Mouse (Mus musculus): ENCODE measurements around the gene Cdhr3. TPM values are rescaled to one million over a fixed set of nuclear protein-coding genes. Genes with fewer than 3 reads are reported as not detected.
A peak's percentile ranks its signal among the peaks of the same experiment; 100 is the strongest.

Gene Cdhr3
- polyA plus RNA-seq, 1 experiment from 2014 or later = not detected

DNA sequence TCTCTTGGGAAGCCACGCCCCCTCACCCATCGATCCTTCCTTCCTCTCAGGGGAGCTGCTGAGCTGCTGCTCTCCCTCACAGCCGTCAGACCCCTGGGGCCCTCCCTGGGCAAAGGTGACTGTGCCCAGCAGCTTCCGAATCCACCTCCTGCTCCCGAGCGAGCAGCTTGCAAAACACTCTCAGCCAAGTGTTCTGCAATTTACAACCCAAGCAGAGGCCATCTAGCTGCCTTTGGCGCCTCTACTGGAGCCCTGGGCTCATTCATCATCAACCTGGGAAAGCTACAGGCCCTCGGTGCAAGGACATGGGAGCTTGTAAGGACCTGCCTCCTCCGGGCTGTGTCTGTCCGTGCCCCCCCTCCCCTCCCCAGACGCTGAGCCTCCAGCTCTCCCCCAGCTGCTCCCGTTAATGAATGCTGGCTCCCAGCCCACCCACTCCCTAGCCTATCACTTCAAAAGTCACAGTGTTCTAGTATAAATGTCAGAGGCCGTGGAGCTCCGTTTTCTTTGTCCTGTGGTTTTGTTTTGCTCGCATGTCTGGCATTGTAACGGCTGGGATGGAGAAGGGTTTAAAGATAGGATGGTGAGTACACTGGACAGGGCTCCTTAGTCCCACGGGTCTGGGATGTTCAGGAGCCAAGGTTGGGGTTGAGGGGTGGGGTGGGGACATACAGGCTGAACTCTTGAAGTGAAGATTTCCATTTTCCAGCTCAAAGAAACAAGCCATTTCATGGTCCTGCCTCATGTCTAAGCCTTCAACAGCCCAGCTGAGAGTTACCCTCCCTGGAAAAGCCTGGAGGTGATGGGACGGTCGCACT, 35.2 kb downstream of the Cdhr3 start:
- DNase-seq (peak; percentile 67), ATAC-seq (peak; percentile 89)
- Histone ChIP-seq H3K4me2 (ENCODE audit: low read depth, low read length) (peak overlapping the region; percentile 61), H3K36me3 (replicated peaks; ENCODE audit: insufficient read depth, low read length) (no peaks in the 10 kb centered on the region), H3K4me3 (ENCODE audit: low read depth, low read length) (no peak overlapping the region), H3K27me3 (ENCODE audit: insufficient read depth, low read length) (no peaks in the 10 kb centered on the region), H3K27ac (ENCODE audit: low read depth) (0 out of 2 replicates have a peak overlapping the region, but pooled peaks have one; percentile 12), H3K4me1 (ENCODE audit: insufficient read depth) (peaks cover 6% of the 10 kb centered on the region), H3K9ac (replicated peaks) (peak overlapping the region; percentile 16; the same call in 1 of the 2 replicates), H3K9me3 (ENCODE audit: low read length) (no peaks in the 10 kb centered on the region)
- peak; percentile 52 for TF ChIP-seq CTCF (IDR thresholded peaks at IDR 0.05; ENCODE audit: low read depth)
- TF ChIP-seq EP300 (IDR thresholded peaks at IDR 0.05; ENCODE audit: low read depth) = no peak
- WGBS (ENCODE audit: insufficient replicate concordance) = 13% methylated on average over 19 of the region's 19 CpGs

DNA sequence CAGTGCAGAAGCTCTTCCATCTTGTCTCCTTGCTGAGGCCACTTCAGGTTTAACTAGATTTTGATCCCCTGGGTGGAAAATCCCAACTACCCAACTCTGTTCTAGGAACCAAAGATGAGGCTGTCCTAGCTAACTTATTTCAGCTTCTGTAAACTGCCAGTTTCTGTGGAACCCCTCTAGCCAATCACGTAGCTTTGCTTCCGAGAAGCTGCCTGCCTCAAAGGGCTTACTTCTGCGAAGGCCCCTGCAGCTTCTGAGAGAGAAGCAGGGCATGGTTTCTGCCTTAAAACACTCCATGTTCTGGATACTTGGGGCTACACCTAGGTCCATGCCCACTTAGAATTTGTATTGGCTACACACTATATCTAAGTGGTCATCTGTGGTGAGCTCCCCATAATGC, 36.1 kb downstream of the Cdhr3 start:
- DNase-seq (no peak), ATAC-seq (no peak)
- WGBS (ENCODE audit: insufficient replicate concordance) = 44% methylated on average over 3 of the region's 3 CpGs
- H3K36me3 ChIP-seq (replicated peaks; ENCODE audit: insufficient read depth, low read length) = no peaks in the 10 kb centered on the region
- H3K4me1 ChIP-seq (ENCODE audit: insufficient read depth) = peaks cover 6% of the 10 kb centered on the region
- H3K4me3 ChIP-seq (ENCODE audit: low read depth, low read length) = no peak overlapping the region
- H3K9me3 ChIP-seq (ENCODE audit: low read length) = no peaks in the 10 kb centered on the region
- H3K4me2 ChIP-seq (ENCODE audit: low read depth, low read length) = no peak overlapping the region
- H3K27me3 ChIP-seq (ENCODE audit: insufficient read depth, low read length) = no peaks in the 10 kb centered on the region
- TF ChIP-seq EP300 (IDR thresholded peaks at IDR 0.05; ENCODE audit: low read depth) (no peak), CTCF (IDR thresholded peaks at IDR 0.05; ENCODE audit: low read depth) (no peak)
- H3K27ac ChIP-seq (ENCODE audit: low read depth) = no peak overlapping the region
- H3K9ac ChIP-seq (replicated peaks) = no peak overlapping the region

DNA sequence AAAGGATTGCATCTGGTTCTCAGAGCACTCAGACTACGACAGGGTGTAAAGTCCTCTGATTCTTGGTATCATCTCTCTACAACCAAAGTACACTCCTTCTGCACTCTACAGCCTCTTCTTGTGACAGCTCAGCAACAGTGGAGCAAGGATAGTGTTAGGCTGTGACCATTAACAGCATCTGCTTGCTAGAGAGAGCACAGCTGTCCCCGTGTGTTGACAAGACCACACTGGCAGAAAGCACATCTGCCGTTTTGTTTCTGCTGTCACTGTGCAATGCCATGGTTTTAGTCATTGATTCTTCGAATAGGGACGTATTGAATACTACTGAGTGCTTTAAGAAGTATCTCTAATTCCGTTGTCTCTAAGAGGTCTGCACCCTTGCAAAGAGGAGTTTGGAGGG, 36.6 kb downstream of the Cdhr3 start:
- DNase-seq (no peak), ATAC-seq (no peak)
- H3K27me3 ChIP-seq (ENCODE audit: insufficient read depth, low read length) = no peaks in the 10 kb centered on the region
- H3K4me2 ChIP-seq (ENCODE audit: low read depth, low read length) = no peak overlapping the region
- H3K36me3 ChIP-seq (replicated peaks; ENCODE audit: insufficient read depth, low read length) = no peaks in the 10 kb centered on the region
- H3K4me3 ChIP-seq (ENCODE audit: low read depth, low read length) = no peak overlapping the region
- H3K27ac ChIP-seq (ENCODE audit: low read depth) = no peak overlapping the region
- no peak overlapping the region for H3K9ac ChIP-seq (replicated peaks)
- 76% methylated on average over 6 of the region's 6 CpGs for WGBS (ENCODE audit: insufficient replicate concordance)
- no peak for TF ChIP-seq CTCF (IDR thresholded peaks at IDR 0.05; ENCODE audit: low read depth)
- no peak for TF ChIP-seq EP300 (IDR thresholded peaks at IDR 0.05; ENCODE audit: low read depth)
- H3K9me3 ChIP-seq (ENCODE audit: low read length) = no peaks in the 10 kb centered on the region
- H3K4me1 ChIP-seq (ENCODE audit: insufficient read depth) = peaks cover 6% of the 10 kb centered on the region

DNA sequence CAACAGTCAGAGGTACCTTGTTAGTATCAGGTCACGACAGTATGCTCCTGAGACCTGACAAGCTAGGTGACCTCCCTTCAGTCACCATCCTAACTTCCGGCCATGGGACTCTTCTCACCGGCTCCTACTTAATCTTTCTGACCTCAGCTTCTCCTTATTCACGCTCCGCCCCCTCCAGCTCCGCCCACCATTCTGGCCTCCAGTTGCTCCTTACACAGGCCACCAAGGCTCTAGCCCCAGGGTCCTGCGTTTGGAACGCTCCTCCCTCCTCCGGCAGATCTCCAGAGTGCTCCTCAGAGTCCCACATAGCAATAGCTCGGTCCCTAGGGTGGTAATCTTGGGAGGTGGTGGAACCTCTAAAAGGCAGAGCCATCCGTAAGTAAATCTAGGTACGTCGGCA, 38.9 kb downstream of the Cdhr3 start:
- Histone ChIP-seq H3K36me3 (replicated peaks; ENCODE audit: insufficient read depth, low read length) (no peaks in the 10 kb centered on the region), H3K4me1 (ENCODE audit: insufficient read depth) (peaks cover 6% of the 10 kb centered on the region), H3K4me3 (ENCODE audit: low read depth, low read length) (no peak overlapping the region), H3K9ac (replicated peaks) (no peak overlapping the region), H3K27ac (ENCODE audit: low read depth) (no peak overlapping the region), H3K9me3 (ENCODE audit: low read length) (no peaks in the 10 kb centered on the region), H3K4me2 (ENCODE audit: low read depth, low read length) (no peak overlapping the region), H3K27me3 (ENCODE audit: insufficient read depth, low read length) (no peaks in the 10 kb centered on the region)
- 73% methylated on average over 13 of the region's 13 CpGs for WGBS (ENCODE audit: insufficient replicate concordance)
- DNase-seq = no peak
- no peak for TF ChIP-seq CTCF (IDR thresholded peaks at IDR 0.05; ENCODE audit: low read depth)
- TF ChIP-seq EP300 (IDR thresholded peaks at IDR 0.05; ENCODE audit: low read depth) = no peak
- ATAC-seq = no peak

DNA sequence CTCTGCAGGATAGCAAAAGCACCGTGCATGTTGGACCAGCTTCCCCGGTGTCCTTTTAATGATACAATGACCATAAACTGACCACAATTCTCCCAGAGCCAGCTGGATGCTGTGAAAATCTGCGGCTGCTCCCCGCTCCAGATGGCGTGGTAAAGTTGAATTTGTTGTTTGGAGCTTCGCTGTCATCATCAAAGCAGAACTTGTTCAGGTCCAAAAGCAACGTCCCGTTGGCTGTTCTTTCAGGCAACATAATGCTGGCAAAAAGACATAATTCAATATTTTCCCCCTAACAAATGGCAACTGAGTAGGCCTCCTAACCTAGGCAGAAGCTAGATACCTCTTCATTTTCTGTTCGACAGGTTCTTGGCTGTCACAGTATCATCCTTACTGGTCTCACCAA, 39.4 kb downstream of the Cdhr3 start:
- Histone ChIP-seq H3K4me1 (ENCODE audit: insufficient read depth) (peaks cover 6% of the 10 kb centered on the region), H3K36me3 (replicated peaks; ENCODE audit: insufficient read depth, low read length) (no peaks in the 10 kb centered on the region), H3K4me2 (ENCODE audit: low read depth, low read length) (no peak overlapping the region), H3K9me3 (ENCODE audit: low read length) (no peaks in the 10 kb centered on the region), H3K27me3 (ENCODE audit: insufficient read depth, low read length) (no peaks in the 10 kb centered on the region), H3K4me3 (ENCODE audit: low read depth, low read length) (no peak overlapping the region), H3K9ac (replicated peaks) (no peak overlapping the region), H3K27ac (ENCODE audit: low read depth) (no peak overlapping the region)
- no peak for TF ChIP-seq EP300 (IDR thresholded peaks at IDR 0.05; ENCODE audit: low read depth)
- no peak for TF ChIP-seq CTCF (IDR thresholded peaks at IDR 0.05; ENCODE audit: low read depth)
- DNase-seq (no peak), ATAC-seq (no peak)
- 78% methylated on average over 9 of the region's 9 CpGs for WGBS (ENCODE audit: insufficient replicate concordance)

DNA sequence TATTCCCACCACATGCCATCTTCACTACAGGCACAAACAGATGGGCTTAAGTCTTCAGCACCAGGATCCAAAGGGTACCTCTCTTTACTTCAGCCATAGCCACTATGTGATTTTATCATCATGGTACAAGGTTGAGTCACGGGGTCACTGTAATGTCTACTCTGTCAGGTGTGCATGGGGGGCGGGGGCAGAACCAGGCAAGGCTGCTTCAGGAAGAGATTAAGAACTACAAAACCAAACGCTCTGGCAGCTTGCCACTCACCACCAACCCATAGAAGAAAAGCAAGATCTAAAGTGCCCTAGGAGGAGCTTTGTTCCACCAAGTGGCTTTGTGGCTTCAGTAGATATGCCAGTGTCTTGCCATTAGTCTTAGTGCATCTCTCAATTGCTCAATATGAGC, 44.3 kb downstream of the Cdhr3 start:
- no peaks in the 10 kb centered on the region for H3K36me3 ChIP-seq (replicated peaks; ENCODE audit: insufficient read depth, low read length)
- WGBS (ENCODE audit: insufficient replicate concordance) = 63% methylated on average over 3 of the region's 3 CpGs
- no peak overlapping the region for H3K27ac ChIP-seq (ENCODE audit: low read depth)
- no peak overlapping the region for H3K4me2 ChIP-seq (ENCODE audit: low read depth, low read length)
- no peak for ATAC-seq
- no peak overlapping the region for H3K4me3 ChIP-seq (ENCODE audit: low read depth, low read length)
- peaks cover 9% of the 10 kb centered on the region for H3K4me1 ChIP-seq (ENCODE audit: insufficient read depth)
- TF ChIP-seq EP300 (IDR thresholded peaks at IDR 0.05; ENCODE audit: low read depth) = no peak
- no peak for TF ChIP-seq CTCF (IDR thresholded peaks at IDR 0.05; ENCODE audit: low read depth)
- no peak overlapping the region for H3K9ac ChIP-seq (replicated peaks)
- no peaks in the 10 kb centered on the region for H3K9me3 ChIP-seq (ENCODE audit: low read length)
- H3K27me3 ChIP-seq (ENCODE audit: insufficient read depth, low read length) = no peaks in the 10 kb centered on the region
- DNase-seq = no peak
